Mouse (Mus musculus) liver, adult 2 months (tissue): Measurements from ENCODE around the gene Nf2.

Experiments used
- CTCF ChIP-seq: fragments of 200-500 bp; IDR thresholded peaks from 2 replicates; pipeline ENCODE4 v1.5.1; 2011; ENCODE audit warnings: low read depth, low read length, control low read depth
- POLR2A ChIP-seq: fragments of 200-500 bp; IDR thresholded peaks from 2 replicates; pipeline ENCODE4 v1.6.1; 2011; ENCODE audit warnings: low read length, control low read depth; ENCODE audit not compliant: insufficient read depth; ENCODE audit errors: extremely low read depth

DNA sequence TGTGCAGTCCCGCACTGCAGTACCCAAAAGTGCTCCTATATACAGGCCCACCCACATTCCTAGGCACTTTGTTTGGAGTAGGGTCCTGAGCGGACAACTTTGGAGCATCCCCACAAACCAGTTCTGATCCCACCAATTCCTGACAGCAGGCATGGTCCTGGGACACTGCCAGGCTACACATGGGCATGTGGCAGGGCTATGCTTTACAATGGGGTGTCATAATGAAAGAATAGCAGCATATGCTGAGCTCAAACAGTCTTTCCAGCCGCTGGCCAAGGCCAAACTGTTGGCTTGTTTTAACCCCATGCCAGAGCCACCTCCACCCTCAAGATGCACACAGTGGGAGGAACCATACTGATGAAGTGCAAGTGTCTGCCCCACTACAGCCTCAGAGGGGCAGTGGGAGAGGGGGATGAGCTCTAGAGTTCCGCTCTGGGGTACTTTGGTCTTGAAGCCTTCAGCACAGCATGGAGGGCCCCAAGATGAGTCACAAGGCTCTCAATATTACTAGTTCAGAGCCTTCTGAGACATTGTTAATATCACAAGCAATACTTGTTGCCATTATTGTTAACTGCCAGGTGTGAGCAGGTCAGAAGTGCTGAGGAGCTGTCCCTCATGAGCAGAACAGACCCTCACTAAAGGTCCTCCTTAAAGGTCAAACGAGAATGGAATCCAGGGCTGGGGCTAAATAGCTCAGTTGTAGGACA, 132.7 kb downstream of the Nf2 start:
- TF ChIP-seq POLR2A, result no peak
- TF ChIP-seq CTCF, result no peak
